Mouse (Mus musculus) liver, embryonic 14.5 days (tissue): ENCODE measurements around the gene Ddit4.

Experiments
- CTCF ChIP-seq: IDR thresholded peaks from 2 replicates; pipeline ENCODE4 v1.5.1; 2016; ENCODE audit warnings: antibody characterized with exemption, low read depth, control low read depth
- EP300 ChIP-seq: IDR thresholded peaks from 2 replicates; pipeline ENCODE4 v1.6.1; 2016; ENCODE audit warnings: antibody characterized with exemption, low read depth

- no peak for TF ChIP-seq CTCF
- no peak for TF ChIP-seq EP300
Observed at GRCm38 (mm10) chr10:59949783-59950605, 1.6 kb downstream of the Ddit4 start.
